Mouse (Mus musculus) CH12.LX (cell line): Measurements from ENCODE around the gene Nrn1l. TPM values are rescaled to one million over a fixed set of nuclear protein-coding genes. Genes with fewer than 3 reads are reported as not detected.

Experiments
- DNase-seq: peaks from one replicate; pipeline ENCODE4 v3.0.0-alpha.2; 2013; ENCODE audit errors: extremely low read depth
- H3K27ac ChIP-seq: 2 replicates; pipeline ENCODE4 v1.5.1; 2012; ENCODE audit warnings: low read depth, mild to moderate bottlenecking, control low read depth, moderate library complexity; ENCODE audit not compliant: insufficient read depth
- H3K27me3 ChIP-seq: replicated peaks from 2 replicates; pipeline ENCODE3; 2012; ENCODE audit warnings: inconsistent platforms
- H3K36me3 ChIP-seq, 2 experiments: replicated peaks in 1 of 2; 2 replicates each; pipeline versions ENCODE3 to v1.6.1; 2012; ENCODE audit warnings: inconsistent platforms in 1 of 2, low read length in 1 of 2, mild to moderate bottlenecking in 1 of 2, mixed read lengths in 1 of 2, moderate library complexity in 1 of 2; ENCODE audit not compliant: control insufficient read depth in 1 of 2, insufficient read depth in 1 of 2
- H3K4me1 ChIP-seq, 2 experiments: 2 replicates each; pipeline ENCODE4 v1.6.1; 2012; ENCODE audit warnings: inconsistent platforms in 1 of 2, moderate library complexity in 1 of 2; ENCODE audit not compliant: insufficient read depth in 2 of 2, control insufficient read depth in 1 of 2
- H3K4me2 ChIP-seq: 2 replicates; pipeline ENCODE4 v1.6.1; 2012; ENCODE audit warnings: low read depth, mild to moderate bottlenecking, control low read depth; ENCODE audit not compliant: poor library complexity, insufficient read depth, severe bottlenecking
- H3K4me3 ChIP-seq, 3 experiments: fragments of 150-350 bp in 1 of 3; sonication (generic) in 1 of 3; replicated peaks in 1 of 3; 2 replicates each; pipeline versions ENCODE3 to v1.5.1; 2011 to 2012; ENCODE audit warnings: low read depth in 2 of 3, low read length in 2 of 3, mild to moderate bottlenecking in 2 of 3, moderate library complexity in 2 of 3, control low read depth in 1 of 3, improper control_type of control experiment in 1 of 3, inconsistent platforms in 1 of 3, mixed read lengths in 1 of 3; ENCODE audit not compliant: poor library complexity in 1 of 3
- H3K79me2 ChIP-seq: replicated peaks from 2 replicates; pipeline ENCODE4 v1.6.1; 2012; ENCODE audit warnings: mild to moderate bottlenecking, moderate library complexity; ENCODE audit not compliant: control insufficient read depth, poor library complexity, insufficient read depth, severe bottlenecking; ENCODE audit errors: extremely low read depth
- H3K9ac ChIP-seq: 2 replicates; pipeline ENCODE4 v1.6.1; 2012; ENCODE audit warnings: low read depth, mild to moderate bottlenecking, control low read depth, moderate library complexity; ENCODE audit not compliant: insufficient read depth
- H3K9me3 ChIP-seq: replicated peaks from 2 replicates; pipeline ENCODE3; 2012; ENCODE audit warnings: low read length, inconsistent platforms, mixed read lengths
- CTCF ChIP-seq, 2 experiments: IDR thresholded peaks in 1 of 2; conservative IDR thresholded peaks in 1 of 2; 2 replicates each; pipeline ENCODE4 v1.5.1; 2011 to 2012; ENCODE audit warnings: low read depth in 2 of 2, low read length in 2 of 2, improper control_type of control experiment in 1 of 2, inconsistent platforms in 1 of 2, mild to moderate bottlenecking in 1 of 2, moderate library complexity in 1 of 2
- EP300 ChIP-seq: IDR thresholded peaks from 2 replicates; pipeline ENCODE4 v1.6.1; 2011; ENCODE audit warnings: low read length, improper control_type of control experiment
- MXI1 ChIP-seq: IDR thresholded peaks from 2 replicates; pipeline ENCODE4 v1.6.1; 2011; ENCODE audit warnings: mild to moderate bottlenecking, low read depth, low read length, improper control_type of control experiment
- NRF1 ChIP-seq: IDR thresholded peaks from 2 replicates; pipeline ENCODE4 v1.6.1; 2014; ENCODE audit warnings: low read depth, mild to moderate bottlenecking, inconsistent platforms, low read length, improper control_type of control experiment, moderate library complexity
- PAX5 ChIP-seq: IDR thresholded peaks from 2 replicates; pipeline ENCODE4 v1.6.1; 2012; ENCODE audit warnings: low read length, inconsistent platforms, mixed read lengths
- POLR2AphosphoS2 ChIP-seq: IDR thresholded peaks from 2 replicates; pipeline ENCODE4 v1.6.1; 2011; ENCODE audit warnings: low read depth, low read length, improper control_type of control experiment
- SIN3A ChIP-seq: IDR thresholded peaks from 2 replicates; pipeline ENCODE4 v1.6.1; 2012; ENCODE audit warnings: low read length, improper control_type of control experiment, inconsistent platforms
- SMC3 ChIP-seq: IDR thresholded peaks from 2 replicates; pipeline ENCODE4 v1.6.1; 2011; ENCODE audit warnings: low read depth, low read length, improper control_type of control experiment
- UBTF ChIP-seq: IDR thresholded peaks from 2 replicates; pipeline ENCODE4 v1.6.1; 2012; ENCODE audit warnings: low read depth, mild to moderate bottlenecking, inconsistent platforms, low read length, improper control_type of control experiment, moderate library complexity
- dilution Hi-C: fragments of 300-500 bp; cut with MboI; formaldehyde crosslinking; loops from 2 replicates; pipeline ENCODE4 v1.14.3; 2020; ENCODE audit warnings: low sequenced_read_pairs; ENCODE audit not compliant: extremely low pct_unique_long_range_greater_than_20kb, extremely low pct_ligation_motif_present
- in situ Hi-C: fragments of 300-500 bp; cut with MboI; formaldehyde crosslinking; loops from 3 replicates; pipeline ENCODE4 v1.14.3; 2019; ENCODE audit warnings: low sequenced_read_pairs, low pct_ligation_motif_present, low pct_unique_long_range_greater_than_20kb, mixed read lengths
- polyA plus RNA-seq: library from polyadenylated mRNA; unstranded; fragments of >175 nt; gene quantifications from 2 replicates; pipeline ENCODE4 v1.2.1, GENCODE M21; 2012; ENCODE audit warnings: low read depth; ENCODE audit not compliant: insufficient read length
- total RNA-seq, 2 experiments: library from RNA; depleted of rRNA; stranded (reverse); fragments of 300-350 nt in 1 of 2; fragments of >200 nt in 1 of 2; gene quantifications; 2 replicates each; pipeline ENCODE4 v1.2.3; 2012 to 2014

The Nrn1l gene
- total and polyA plus RNA-seq, 3 experiments: 0.38 TPM; not detected in 2

GRCm38 (mm10) chr8:105855248-105856167 is 37.9 kb upstream of the Nrn1l start:
- H3K4me1 ChIP-seq: peaks cover 10 to 50% of the 10 kb centered on the region in 2 experiments; a peak in 3 of 4 replicates
- DNase-seq: peak; percentile 18

DNA sequence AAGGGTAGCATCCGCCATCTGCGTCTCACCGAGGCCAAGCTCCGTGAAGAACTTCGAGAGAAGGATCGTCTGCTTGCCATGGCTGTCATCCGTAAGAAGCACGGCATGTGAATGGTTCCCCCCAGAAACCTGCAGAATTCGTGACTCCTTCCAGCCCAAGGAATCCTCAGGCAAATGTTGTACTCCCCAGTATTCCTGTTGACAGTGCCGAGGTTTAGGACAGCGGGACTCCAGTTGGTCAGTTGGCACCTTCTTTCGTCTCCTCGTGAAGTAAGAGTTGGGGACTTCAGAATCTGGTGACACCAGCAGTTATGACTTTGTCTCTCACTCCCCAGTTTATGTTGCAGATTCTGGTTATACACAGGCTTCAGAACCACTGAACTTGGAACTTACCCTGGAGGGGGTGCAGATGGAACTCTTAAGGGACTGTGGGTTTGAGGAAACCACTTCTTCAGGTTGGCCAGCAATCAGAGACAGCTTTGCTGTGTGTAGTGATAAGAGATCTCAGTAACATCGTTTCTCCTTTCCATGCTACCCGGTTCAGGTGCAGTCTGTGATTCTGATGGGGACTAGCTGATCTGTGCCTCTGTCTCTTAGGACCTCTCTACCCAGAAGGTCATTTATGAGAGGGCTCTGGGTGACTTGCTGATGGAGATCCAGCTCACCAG is 37.1 kb upstream of the Nrn1l start:
- peaks cover 10 to 47% of the 10 kb centered on the region in 2 experiments; a peak in 3 of 4 replicates for H3K4me1 ChIP-seq
- peak overlapping the region; percentile 5; the same call in 1 of the 2 replicates for H3K27ac ChIP-seq
- peaks cover 47% of the 10 kb centered on the region for H3K79me2 ChIP-seq
- in situ Hi-C loops (no loop called here), dilution Hi-C loops (no loop called here)
- H3K36me3 ChIP-seq: peaks cover 0 to 6% of the 10 kb centered on the region in 2 experiments
- no peaks in the 10 kb centered on the region for H3K27me3 ChIP-seq
- no peak for DNase-seq
- TF ChIP-seq NRF1: no peak
- peak; percentile 5; the same call in 1 of the 2 replicates for TF ChIP-seq MXI1
- peak overlapping the region; percentile 65 for H3K4me2 ChIP-seq
- no peaks in the 10 kb centered on the region for H3K9me3 ChIP-seq
- peak overlapping the region; percentile 83 for H3K9ac ChIP-seq
- H3K4me3 ChIP-seq: peak overlapping the region; percentile 76 to 91 (median 80)

More at GRCm38 (mm10) chr8:105855248-105856167, 37.9 kb upstream of the Nrn1l start:
- dilution Hi-C loops (no loop called here), in situ Hi-C loops (no loop called here)
- no peaks in the 10 kb centered on the region for H3K27me3 ChIP-seq
- peaks cover 40% of the 10 kb centered on the region for H3K79me2 ChIP-seq
- peak; percentile 34; the same call in 1 of the 2 replicates for TF ChIP-seq MXI1
- TF ChIP-seq SIN3A: no peak; the same call in 1 of the 2 replicates
- TF ChIP-seq UBTF: peak; percentile 44
- no peak for TF ChIP-seq PAX5
- no peak for TF ChIP-seq SMC3
- TF ChIP-seq EP300: no peak
- no peak; the same call in 1 of the 2 replicates for TF ChIP-seq NRF1
- TF ChIP-seq CTCF (conservative IDR thresholded peaks at IDR 0.05 in 1 of 2, IDR thresholded peaks at IDR 0.05 in 1 of 2; ENCODE audit: low read depth in 2 of 2, low read length in 2 of 2): no peak
- no peak for TF ChIP-seq POLR2AphosphoS2
- TF ChIP-seq, all 38 proteins: peak for 2
- H3K27ac ChIP-seq: peak overlapping the region; percentile 5
- H3K4me2 ChIP-seq: peak overlapping the region; percentile 65
- peak overlapping the region; percentile 76 to 91 (median 80) for H3K4me3 ChIP-seq
- peak overlapping the region; percentile 83 for H3K9ac ChIP-seq
- no peaks in the 10 kb centered on the region for H3K9me3 ChIP-seq
- H3K36me3 ChIP-seq: peaks cover 0 to 6% of the 10 kb centered on the region in 2 experiments
